Mouse (Mus musculus): ENCODE results near the gene Bdp1. TPM values are rescaled to one million over a fixed set of nuclear protein-coding genes. Genes with fewer than 3 reads are reported as not detected.

The Bdp1 gene
- 19.8 and 22.3 TPM in 2 replicates for polyA plus RNA-seq (2015; fragmentation: Nextera tagmentation; extraction: Ambion mirVana)

DNA sequence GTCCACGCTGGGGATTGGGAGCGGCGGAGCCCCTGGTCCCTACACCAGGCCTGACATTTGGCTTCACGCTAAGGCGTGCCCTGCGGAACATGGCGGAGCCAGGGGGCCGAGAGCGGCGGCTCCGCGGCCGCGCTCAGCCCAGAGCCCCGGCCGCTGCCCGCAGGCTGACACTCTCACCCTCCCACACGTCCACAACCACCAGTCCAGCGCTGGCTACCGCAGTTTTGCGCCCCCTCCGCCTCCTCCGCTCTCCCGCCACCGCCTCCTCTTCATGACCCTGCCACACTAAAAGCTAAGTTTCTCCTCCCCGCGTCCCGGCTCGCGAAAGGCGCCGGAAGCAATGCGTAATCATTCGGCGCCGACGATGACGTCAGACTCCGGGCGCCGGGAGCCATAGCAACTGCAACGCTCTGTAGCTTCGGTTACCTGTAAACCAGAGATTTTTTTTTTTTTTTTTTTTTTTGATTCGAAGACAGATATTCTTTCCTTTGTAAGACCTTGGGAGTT is at the start of gene Bdp1:
TSS of gene Bdp1 (minus strand) at position 323 of the 507 bp plus-strand sequence.
- under 1% methylated on average over 44 of the region's 44 CpGs for WGBS
- peak; percentile 76 for ATAC-seq (replicated peaks; ENCODE audit: extremely low read depth, insufficient read depth, low FRiP score)
- Histone ChIP-seq H3K4me2 (ENCODE audit: low read depth, low read length) (peak within 1 kb of the TSS; percentile 94), H3K9me3 (replicated peaks; ENCODE audit: control insufficient read depth, low read length) (no peaks in the 10 kb centered on the region), H3K4me1 (ENCODE audit: control insufficient read depth, insufficient read depth, low read length) (peaks cover 15% of the 10 kb centered on the region), H3K27me3 (ENCODE audit: control insufficient read depth, insufficient read depth, low read length) (no peaks in the 10 kb centered on the region), H3K9ac (ENCODE audit: low read length) (peak within 1 kb of the TSS; percentile 97), H3K36me3 (ENCODE audit: control insufficient read depth, insufficient read depth) (peaks cover 2% of the 10 kb centered on the region; the same call in 1 of the 2 replicates), H3K4me3 (ENCODE audit: low read length) (peak within 1 kb of the TSS; percentile 98), H3K27ac (ENCODE audit: low read length) (peak within 1 kb of the TSS; percentile 91)

DNA sequence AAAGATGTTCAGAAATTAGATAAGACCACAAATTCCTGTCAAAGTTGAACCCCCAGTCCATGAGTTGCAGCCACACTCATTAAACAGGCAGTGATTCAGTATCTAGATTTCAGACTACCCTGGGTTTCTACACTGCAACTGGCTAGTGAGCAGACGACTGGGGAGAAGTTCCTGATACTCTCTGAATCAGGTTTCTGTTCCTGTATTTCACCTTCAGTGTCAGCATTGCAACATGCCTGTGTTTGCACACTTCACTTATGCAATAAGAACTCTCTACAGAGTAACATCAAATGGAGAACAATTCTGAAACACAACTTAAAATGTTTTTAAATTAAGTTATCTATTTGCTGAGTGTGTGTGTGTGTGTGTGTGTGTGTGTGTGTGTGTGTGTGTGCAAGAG is 48.8 kb upstream of the Bdp1 start:
- Histone ChIP-seq H3K36me3 (ENCODE audit: control insufficient read depth, insufficient read depth) (no peaks in the 10 kb centered on the region), H3K9me3 (replicated peaks; ENCODE audit: control insufficient read depth, low read length) (no peaks in the 10 kb centered on the region; the same call in 1 of the 2 replicates), H3K27me3 (ENCODE audit: control insufficient read depth, insufficient read depth, low read length) (no peaks in the 10 kb centered on the region), H3K9ac (ENCODE audit: low read length) (no peak overlapping the region), H3K4me2 (ENCODE audit: low read depth, low read length) (no peak overlapping the region), H3K4me3 (ENCODE audit: low read length) (no peak overlapping the region), H3K4me1 (ENCODE audit: control insufficient read depth, insufficient read depth, low read length) (no peaks in the 10 kb centered on the region), H3K27ac (ENCODE audit: low read length) (no peak overlapping the region)
- no peak for ATAC-seq (replicated peaks; ENCODE audit: extremely low read depth, insufficient read depth, low FRiP score)
- WGBS, result 48% methylated on average over 1 of the region's 1 CpGs

DNA sequence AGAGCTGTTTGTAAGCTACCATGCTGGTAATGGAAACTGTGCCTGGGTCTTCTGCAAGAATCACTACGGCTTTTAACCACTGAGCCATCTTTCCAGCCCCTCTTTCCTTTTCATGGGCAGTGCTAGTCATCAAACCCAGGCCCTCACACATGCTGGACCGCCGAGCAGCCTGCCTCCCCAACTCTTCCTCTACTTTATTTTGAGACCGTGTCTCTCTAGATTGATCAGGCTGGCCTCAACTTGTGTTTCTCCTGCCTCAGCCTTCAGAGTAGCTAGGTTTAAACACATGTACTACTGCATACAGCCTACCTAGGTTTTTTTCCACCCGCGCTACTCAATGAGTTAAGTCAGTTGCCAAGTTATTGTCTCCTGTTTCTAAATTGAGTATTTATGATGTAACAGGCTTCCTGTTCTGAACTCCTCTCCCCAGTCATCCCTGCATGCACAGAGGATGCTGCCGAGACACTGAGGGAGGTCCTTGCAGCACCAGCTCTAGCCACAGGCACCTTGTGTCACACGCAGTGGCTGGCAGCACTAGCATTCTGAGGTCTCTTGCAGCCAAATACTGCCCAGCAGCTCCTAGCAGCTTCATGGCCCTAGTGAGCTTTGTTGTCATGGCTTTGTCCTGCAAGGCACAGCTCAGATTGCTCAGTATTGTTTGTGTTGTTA is 37.9 kb upstream of the Bdp1 start:
- WGBS, result 74% methylated on average over 8 of the region's 8 CpGs
- Histone ChIP-seq H3K4me2 (ENCODE audit: low read depth, low read length) (no peak overlapping the region), H3K4me1 (ENCODE audit: control insufficient read depth, insufficient read depth, low read length) (no peaks in the 10 kb centered on the region), H3K4me3 (ENCODE audit: low read length) (no peak overlapping the region), H3K36me3 (ENCODE audit: control insufficient read depth, insufficient read depth) (peaks cover 17% of the 10 kb centered on the region), H3K9me3 (replicated peaks; ENCODE audit: control insufficient read depth, low read length) (no peaks in the 10 kb centered on the region), H3K27ac (ENCODE audit: low read length) (no peak overlapping the region), H3K27me3 (ENCODE audit: control insufficient read depth, insufficient read depth, low read length) (no peaks in the 10 kb centered on the region), H3K9ac (ENCODE audit: low read length) (no peak overlapping the region)
- no peak for ATAC-seq (replicated peaks; ENCODE audit: extremely low read depth, insufficient read depth, low FRiP score)

DNA sequence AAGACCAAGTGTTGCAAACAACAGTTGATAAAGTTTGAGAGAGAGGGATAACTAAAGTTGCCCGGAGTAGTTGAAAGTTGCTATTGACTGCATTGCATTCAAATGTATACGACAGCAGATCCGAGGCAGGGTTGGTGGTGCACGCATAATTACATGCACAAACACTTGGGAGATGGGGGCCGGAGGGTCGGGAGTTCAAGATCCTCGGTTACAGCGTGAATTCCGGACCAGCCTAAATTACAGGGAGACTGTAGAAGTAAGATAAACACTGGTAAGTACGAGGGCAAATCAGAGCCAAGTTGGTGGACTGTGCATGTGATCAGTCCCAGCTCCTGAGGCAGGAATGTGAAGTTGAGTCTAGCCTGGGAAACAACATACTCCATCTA is 21.4 kb upstream of the Bdp1 start:
- Histone ChIP-seq H3K4me2 (ENCODE audit: low read depth, low read length) (peak overlapping the region; percentile 98), H3K9me3 (replicated peaks; ENCODE audit: control insufficient read depth, low read length) (no peaks in the 10 kb centered on the region), H3K27me3 (ENCODE audit: control insufficient read depth, insufficient read depth, low read length) (no peaks in the 10 kb centered on the region), H3K4me1 (ENCODE audit: control insufficient read depth, insufficient read depth, low read length) (peaks cover 9% of the 10 kb centered on the region), H3K9ac (ENCODE audit: low read length) (peak overlapping the region; percentile 86), H3K27ac (ENCODE audit: low read length) (no peak overlapping the region; the same call in 1 of the 2 replicates), H3K4me3 (ENCODE audit: low read length) (peak overlapping the region; percentile 98), H3K36me3 (ENCODE audit: control insufficient read depth, insufficient read depth) (peaks cover 20% of the 10 kb centered on the region)
- ATAC-seq (replicated peaks; ENCODE audit: extremely low read depth, insufficient read depth, low FRiP score), result no peak
- WGBS, result 2% methylated on average over 10 of the region's 10 CpGs

DNA sequence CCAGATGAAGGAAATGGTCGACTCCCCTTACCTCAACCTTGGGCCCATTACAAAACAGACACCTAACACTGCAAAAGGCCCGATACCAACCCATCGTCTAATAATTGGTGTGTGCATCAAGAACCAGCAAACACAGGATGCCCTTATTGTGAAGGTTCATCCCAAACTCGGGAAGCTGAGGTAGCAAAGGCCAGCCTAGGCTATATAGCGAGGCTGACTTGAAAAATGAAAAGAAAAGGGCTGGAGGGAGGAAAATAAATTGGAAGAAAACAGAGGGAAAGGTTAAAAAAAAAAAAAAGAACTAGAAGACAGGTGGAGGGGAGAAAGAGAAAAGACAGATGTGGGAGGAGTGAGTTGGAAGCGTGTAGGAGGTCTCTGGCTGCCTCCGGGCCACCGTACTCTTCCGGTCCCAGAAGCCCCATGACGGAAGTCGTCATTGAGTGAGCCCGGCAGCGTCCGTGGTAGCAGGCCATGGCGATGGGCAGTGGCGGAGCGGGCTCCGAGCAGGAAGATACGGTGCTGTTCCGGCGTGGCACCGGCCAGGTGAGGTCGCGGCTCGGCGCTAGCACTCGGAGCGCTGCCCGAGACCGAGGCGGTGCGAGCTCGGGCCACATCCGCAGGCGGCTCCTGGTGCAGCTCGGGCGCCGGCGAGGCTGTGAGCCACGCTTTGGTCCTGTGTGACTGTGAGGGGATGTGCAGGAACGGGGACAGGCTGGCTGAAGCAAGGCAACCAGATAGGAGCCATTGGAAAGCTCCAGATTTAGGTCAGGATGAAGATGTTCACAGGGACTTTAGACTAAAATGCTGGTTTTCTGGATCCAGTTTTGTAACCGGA is 20.8 kb upstream of the Bdp1 start, which contains the start of gene Smn1:
TSS of gene Smn1 (plus strand) at position 430 of the 835 bp plus-strand sequence.
- no peaks in the 10 kb centered on the region for H3K27me3 ChIP-seq (ENCODE audit: control insufficient read depth, insufficient read depth, low read length)
- peak; percentile 96 for ATAC-seq (replicated peaks; ENCODE audit: extremely low read depth, insufficient read depth, low FRiP score)

DNA sequence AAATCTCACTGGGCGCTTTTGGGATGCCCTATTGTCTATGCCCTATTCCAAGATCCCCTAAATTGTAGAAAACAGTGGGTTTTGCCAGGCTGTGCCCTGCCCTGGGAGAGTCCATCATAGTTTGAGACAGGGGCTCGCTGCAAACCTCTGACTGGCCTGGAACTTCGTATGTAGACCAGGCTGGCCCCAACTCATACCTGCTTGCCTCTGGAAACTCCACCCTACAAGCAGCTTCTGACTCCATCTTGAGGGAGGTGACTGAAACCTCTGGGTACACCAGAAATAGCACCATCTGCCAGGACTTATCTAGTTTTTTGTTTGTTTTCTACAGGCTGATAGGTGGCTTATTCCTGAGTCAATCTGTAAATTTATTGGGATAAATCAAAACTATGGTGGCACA is 20.1 kb upstream of the Bdp1 start:
- no peaks in the 10 kb centered on the region for H3K27me3 ChIP-seq (ENCODE audit: control insufficient read depth, insufficient read depth, low read length)
- peak overlapping the region; percentile 98 for H3K4me3 ChIP-seq (ENCODE audit: low read length)
- peak overlapping the region; percentile 98 for H3K4me2 ChIP-seq (ENCODE audit: low read depth, low read length)
- H3K4me1 ChIP-seq (ENCODE audit: control insufficient read depth, insufficient read depth, low read length), result peaks cover 9% of the 10 kb centered on the region
- no peak overlapping the region for H3K27ac ChIP-seq (ENCODE audit: low read length)
- H3K9ac ChIP-seq (ENCODE audit: low read length), result no peak overlapping the region
- no peaks in the 10 kb centered on the region for H3K9me3 ChIP-seq (replicated peaks; ENCODE audit: control insufficient read depth, low read length)
- ATAC-seq (replicated peaks; ENCODE audit: extremely low read depth, insufficient read depth, low FRiP score), result no peak
- 77% methylated on average over 3 of the region's 3 CpGs for WGBS
- peaks cover 16% of the 10 kb centered on the region for H3K36me3 ChIP-seq (ENCODE audit: control insufficient read depth, insufficient read depth)

More for the DNA sequence above, 20.8 kb upstream of the Bdp1 start, which contains the start of gene Smn1:
- H3K36me3 ChIP-seq (ENCODE audit: control insufficient read depth, insufficient read depth), result peaks cover 20% of the 10 kb centered on the region
- WGBS, result 4% methylated on average over 42 of the region's 42 CpGs
- H3K9ac ChIP-seq (ENCODE audit: low read length), result peak within 1 kb of the TSS; percentile 86
- H3K4me3 ChIP-seq (ENCODE audit: low read length), result peak within 1 kb of the TSS; percentile 98
- H3K4me2 ChIP-seq (ENCODE audit: low read depth, low read length), result peak within 1 kb of the TSS; percentile 98
- no peaks in the 10 kb centered on the region for H3K9me3 ChIP-seq (replicated peaks; ENCODE audit: control insufficient read depth, low read length)
- H3K27ac ChIP-seq (ENCODE audit: low read length), result peak within 1 kb of the TSS; percentile 30; the same call in 1 of the 2 replicates
- H3K4me1 ChIP-seq (ENCODE audit: control insufficient read depth, insufficient read depth, low read length), result peaks cover 9% of the 10 kb centered on the region

DNA sequence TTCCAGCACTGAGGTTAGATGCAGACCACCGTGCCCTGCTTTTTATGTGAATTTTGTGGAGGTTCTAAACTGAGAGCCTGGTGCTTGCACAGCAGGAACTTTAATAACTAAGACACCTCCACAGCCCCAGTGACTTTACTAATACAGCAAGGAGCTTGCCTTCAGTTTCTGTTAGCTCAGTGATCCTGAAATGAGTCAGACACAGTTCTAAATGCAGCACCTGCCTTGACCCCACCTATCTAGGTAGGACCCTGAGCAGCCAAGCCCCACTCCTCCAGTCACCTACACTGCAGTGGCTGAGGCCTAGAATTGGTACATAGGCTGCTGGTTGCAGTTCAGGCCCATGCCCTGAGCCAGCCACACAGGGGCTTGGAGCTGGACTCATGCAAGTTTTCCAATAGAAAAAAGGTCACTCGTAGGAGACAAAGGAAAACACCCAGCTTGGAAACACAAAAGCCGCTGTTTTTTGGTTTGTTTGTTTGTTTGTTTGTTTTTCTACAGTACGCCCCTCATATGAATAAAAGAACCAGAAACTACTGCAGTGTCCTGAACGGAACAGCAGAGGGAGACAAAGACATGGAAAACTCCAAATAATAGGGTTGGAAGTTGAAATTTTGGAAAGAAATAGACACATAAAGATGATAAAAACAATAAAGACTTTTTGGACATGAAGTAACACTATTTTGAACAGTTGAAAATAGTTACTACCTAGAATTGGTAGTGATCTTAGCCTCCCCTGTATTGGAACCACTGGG is 8.5 kb upstream of the Bdp1 start:
- 37% methylated on average over 5 of the region's 5 CpGs for WGBS
- no peak for ATAC-seq (replicated peaks; ENCODE audit: extremely low read depth, insufficient read depth, low FRiP score)
- H3K27me3 ChIP-seq (ENCODE audit: control insufficient read depth, insufficient read depth, low read length), result no peaks in the 10 kb centered on the region
- no peak overlapping the region for H3K4me2 ChIP-seq (ENCODE audit: low read depth, low read length)
- no peak overlapping the region for H3K4me3 ChIP-seq (ENCODE audit: low read length)
- no peak overlapping the region for H3K27ac ChIP-seq (ENCODE audit: low read length)
- 0 out of 2 replicates have a peak, but pooled peaks cover 2% of the 10 kb centered on the region for H3K36me3 ChIP-seq (ENCODE audit: control insufficient read depth, insufficient read depth)
- H3K9ac ChIP-seq (ENCODE audit: low read length), result no peak overlapping the region
- no peaks in the 10 kb centered on the region for H3K9me3 ChIP-seq (replicated peaks; ENCODE audit: control insufficient read depth, low read length)
- no peaks in the 10 kb centered on the region for H3K4me1 ChIP-seq (ENCODE audit: control insufficient read depth, insufficient read depth, low read length)

DNA sequence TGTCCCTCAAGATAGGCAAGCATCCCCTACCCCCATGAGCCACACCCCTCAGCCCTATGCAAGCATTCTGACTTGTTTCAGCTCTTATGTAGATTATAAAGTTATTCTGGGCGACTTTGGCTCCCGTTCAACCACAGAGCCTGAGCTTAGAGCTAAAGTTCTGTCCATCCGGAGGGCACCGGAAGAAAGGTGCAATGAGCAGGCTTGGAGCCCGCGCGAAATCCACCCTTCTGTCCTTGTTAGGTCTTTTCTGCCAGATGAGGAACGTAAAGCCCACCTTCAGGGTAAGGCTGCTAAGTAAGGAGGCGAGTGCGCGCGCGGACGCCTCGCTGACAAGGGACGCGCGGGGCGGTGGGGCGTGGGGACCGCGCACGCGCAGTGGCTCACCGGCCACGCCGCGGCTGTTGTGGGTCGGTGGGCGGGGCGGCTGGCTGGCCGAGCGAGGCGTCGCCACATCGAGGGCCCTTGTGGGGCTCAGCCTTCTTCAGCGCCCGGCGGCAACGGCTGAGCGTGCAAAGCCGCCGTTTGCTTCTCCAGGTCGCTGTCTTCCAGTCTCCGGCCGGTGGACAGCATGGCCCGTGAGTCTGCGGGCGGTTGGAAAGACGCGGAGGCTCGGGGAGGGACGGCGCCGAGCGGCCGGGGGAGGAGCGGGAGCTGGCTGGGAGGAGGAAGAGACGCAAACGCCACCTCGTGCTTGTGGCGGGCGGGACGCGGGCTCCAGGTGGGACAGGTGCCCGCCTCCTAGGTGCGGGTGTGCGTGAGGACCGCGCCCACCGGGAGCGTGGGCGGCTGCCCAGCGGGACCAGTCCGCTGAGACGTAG is 4.0 kb upstream of the Bdp1 start, which contains the start of gene Serf1:
TSS of gene Serf1 (plus strand) at position 361 of the 821 bp plus-strand sequence.
- WGBS, result under 1% methylated on average over 69 of the region's 76 CpGs
- no peaks in the 10 kb centered on the region for H3K27me3 ChIP-seq (ENCODE audit: control insufficient read depth, insufficient read depth, low read length)
- no peaks in the 10 kb centered on the region for H3K9me3 ChIP-seq (replicated peaks; ENCODE audit: control insufficient read depth, low read length)
- peaks cover 5% of the 10 kb centered on the region for H3K4me1 ChIP-seq (ENCODE audit: control insufficient read depth, insufficient read depth, low read length)
- peak within 1 kb of the TSS; percentile 78 for H3K9ac ChIP-seq (ENCODE audit: low read length)
- peak within 1 kb of the TSS; percentile 68 for H3K4me3 ChIP-seq (ENCODE audit: low read length)
- peak; percentile 79 for ATAC-seq (replicated peaks; ENCODE audit: extremely low read depth, insufficient read depth, low FRiP score)
- H3K36me3 ChIP-seq (ENCODE audit: control insufficient read depth, insufficient read depth), result no peaks in the 10 kb centered on the region
- peak within 1 kb of the TSS; percentile 73 for H3K27ac ChIP-seq (ENCODE audit: low read length)
- peak within 1 kb of the TSS; percentile 90 for H3K4me2 ChIP-seq (ENCODE audit: low read depth, low read length)

Measured in heart, embryonic 16.5 days (tissue).